Mouse (Mus musculus): ENCODE data around the gene Dag1.

GRCm38 (mm10) chr9:108248957-108249356, 14.8 kb downstream of the Dag1 start:
- TF ChIP-seq CTCF (conservative IDR thresholded peaks at IDR 0.05; ENCODE audit: insufficient read depth, insufficient read length, low read depth, low read length) (no peak), POLR2A (IDR thresholded peaks at IDR 0.05; ENCODE audit: low read depth, low read length) (no peak)
